Mouse (Mus musculus): ENCODE results near the gene Sgpl1. TPM values are rescaled to one million over a fixed set of nuclear protein-coding genes. Genes with fewer than 3 reads are reported as not detected.

The Sgpl1 gene
- 95.2 and 111 TPM in 2 replicates for polyA plus RNA-seq (2015; fragmentation: Nextera tagmentation; extraction: Ambion mirVana)

DNA sequence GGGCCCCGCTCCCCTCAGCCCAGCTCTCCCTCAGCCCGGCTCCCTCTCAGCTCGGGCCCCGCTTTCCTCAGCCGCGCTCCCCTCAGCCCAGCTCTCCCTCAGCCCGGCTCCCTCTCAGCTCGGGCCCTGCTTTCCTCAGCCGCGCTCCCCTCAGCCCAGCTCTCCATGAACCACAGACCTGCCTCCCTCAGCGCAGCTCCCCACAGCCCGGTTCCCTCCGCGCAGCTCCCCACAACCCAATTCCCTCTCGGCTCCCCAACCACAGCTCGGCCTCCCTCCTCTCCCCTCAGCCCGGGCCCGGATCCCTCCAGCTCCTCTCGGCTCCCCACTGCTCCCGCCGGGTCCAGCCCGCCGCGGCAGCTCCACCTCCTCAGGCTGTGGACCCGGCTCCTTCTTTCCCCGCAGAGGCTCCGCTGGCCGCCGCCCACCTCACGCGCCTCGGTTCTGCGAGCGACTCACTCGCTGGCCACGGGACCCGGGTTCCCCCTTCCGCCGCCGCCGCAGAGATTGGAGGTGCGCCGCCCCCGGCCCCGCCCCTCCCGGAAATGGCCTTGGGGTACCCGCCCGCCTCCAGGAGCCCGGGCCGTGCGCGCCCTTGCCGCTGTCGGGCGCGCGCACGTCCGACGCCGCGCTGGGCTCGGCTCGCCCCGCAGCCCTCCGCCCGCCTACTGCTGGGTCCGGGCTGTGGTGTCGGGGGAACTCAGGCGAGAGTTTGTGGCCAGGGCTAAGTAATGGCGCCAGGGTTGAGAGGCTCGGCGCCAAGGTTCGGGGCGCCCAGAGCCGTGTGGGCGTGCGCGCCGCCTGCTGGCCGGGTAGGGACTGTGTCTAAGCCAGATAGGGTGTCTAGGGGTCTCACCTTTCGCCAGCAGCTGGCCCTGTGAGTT, at the start of gene Sgpl1:
Gene Sgpl1, minus strand, starts transcription at position 547 of the 884 bp plus-strand sequence.
- peak; percentile 93 for DNase-seq (ENCODE audit: low spot score)

DNA sequence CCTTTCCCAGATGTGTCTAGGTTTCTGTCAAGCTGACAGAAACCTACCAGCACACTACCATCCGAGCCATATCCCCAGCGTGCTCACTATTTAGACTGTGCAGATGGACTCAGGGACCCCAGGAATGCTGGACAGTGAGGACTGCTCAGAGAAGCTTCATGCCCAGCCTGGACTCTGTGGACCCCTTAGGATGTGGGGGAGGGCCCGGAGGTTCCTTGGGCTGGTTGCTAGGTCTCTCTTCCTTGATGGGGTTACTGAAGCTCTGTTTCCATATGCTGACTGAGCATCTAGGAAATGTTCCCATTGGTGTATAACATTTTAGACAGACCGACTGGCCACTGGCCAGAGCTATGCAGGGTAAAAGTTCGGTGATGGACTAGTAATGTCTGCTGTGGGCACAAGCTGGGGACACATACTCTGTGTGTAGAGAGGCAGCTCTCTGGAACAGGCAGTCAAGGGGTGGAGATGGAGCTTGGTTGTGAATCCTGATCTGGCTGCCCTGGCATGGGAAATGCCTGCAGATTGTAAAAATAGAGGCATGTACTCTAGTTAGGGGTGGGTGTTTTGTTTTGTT, 48.3 kb upstream of the Sgpl1 start:
- DNase-seq (ENCODE audit: low spot score): no peak

- DNase-seq (ENCODE audit: low spot score): no peak
Observed at GRCm38 (mm10) chr10:61195216-61195615, 47.7 kb upstream of the Sgpl1 start.

DNA sequence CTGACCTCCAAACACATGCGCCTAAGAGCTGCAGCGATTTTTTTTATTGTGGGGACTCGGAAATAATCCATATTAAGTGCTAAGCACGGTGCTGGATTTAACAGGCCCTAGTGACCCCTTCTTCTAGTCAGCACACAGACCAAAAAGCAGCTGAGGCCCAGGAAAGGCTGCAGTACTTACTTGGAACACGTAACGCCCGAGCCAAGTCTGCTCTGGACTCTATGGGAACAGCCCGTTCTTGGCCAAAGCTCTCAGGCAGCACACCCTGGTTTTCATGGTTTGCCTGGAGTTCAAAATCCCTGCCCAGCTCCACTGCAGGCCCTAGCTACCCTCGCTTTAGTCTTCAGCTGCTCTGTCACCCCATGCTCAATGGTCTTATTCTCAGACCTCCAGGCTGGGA, 47.1 kb upstream of the Sgpl1 start:
- DNase-seq (ENCODE audit: low spot score): no peak

DNA sequence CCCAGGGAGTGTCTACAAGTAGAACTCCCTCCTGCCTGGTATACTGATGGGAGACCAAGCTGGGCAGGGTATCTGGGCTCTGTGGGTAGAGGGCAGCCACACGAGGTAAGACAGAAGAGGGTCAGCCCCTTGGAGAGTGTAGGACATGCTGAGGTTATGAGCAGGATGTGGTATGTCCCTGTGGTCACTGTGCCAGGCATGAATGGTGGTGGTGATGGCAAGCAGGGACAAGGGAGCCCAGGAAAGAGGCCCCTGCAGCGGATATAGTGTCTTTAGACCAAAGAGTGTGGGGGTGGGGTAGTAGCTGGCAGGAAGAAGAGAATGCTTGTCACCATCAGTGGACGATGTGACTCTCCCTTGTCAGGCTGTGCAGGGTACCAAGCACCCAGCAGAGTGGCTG, 40.5 kb upstream of the Sgpl1 start:
- no peak for DNase-seq (ENCODE audit: low spot score)

DNA sequence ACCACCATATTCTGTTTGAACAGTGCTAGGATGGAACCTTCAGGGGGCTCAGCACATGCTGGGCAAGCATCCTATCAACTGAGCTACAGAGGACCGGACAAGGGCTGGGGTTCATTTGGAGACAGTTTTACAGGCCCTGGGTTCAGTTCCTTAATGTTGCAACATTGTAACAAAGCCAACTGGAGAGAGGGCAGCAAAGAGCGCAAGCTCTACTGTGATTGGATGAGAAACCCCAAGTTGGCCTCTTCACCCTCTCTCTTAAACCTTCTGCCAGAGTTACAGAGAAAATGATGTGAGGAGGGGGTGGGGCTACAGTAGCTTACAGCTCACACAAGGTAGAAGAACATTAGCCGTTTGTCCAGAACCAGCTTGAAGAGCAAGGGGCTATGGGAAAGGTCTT, 39.5 kb upstream of the Sgpl1 start:
- no peak for DNase-seq (ENCODE audit: low spot score)

DNA sequence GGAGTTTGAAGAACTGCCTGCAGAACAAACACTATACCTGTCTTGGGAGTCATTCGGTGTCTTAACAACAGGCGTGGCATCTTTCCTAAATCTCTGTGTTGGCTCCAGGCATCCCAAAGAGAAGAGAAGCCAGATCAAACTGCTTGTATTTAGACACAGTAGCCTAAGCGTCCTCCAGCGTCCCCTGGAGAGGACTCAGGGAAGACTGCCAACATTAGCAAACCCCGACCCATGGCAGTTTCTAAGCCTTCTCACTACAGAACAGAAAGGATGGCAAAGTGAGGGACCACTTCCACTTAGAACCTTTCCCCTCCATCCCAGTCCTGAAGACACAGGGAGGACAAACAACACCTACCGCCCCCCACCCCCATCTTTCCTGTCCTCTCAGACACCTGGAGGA, 32.4 kb upstream of the Sgpl1 start:
- DNase-seq (ENCODE audit: low spot score): no peak

- DNase-seq (ENCODE audit: low spot score): no peak
Observed at GRCm38 (mm10) chr10:61178687-61179086, 31.2 kb upstream of the Sgpl1 start.

DNA sequence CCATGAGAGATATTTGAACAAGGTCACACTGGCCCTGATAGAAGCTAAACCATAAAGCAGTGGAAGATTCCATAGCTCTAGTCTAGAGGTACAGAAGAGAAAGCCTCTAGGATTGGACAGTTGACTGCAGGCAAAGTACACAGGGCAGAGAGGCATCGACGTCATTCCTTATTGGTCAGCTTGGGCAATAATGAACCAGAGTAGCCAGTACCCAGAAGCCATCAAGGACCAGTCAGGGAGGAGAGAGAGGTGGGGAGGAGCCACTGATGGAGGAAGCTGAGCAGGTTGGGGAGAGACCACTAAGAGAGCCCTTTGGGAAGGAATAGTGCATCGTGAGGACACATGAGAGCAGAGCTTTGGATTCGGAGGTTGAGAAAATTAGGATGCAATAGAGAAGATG, 30.2 kb upstream of the Sgpl1 start:
- no peak for DNase-seq (ENCODE audit: low spot score)

- DNase-seq (ENCODE audit: low spot score): no peak
Observed at GRCm38 (mm10) chr10:61176221-61176790, 28.8 kb upstream of the Sgpl1 start.

GRCm38 (mm10) chr10:61175442-61176204, 28.1 kb upstream of the Sgpl1 start:
- DNase-seq (ENCODE audit: low spot score): peak; percentile 37

DNA sequence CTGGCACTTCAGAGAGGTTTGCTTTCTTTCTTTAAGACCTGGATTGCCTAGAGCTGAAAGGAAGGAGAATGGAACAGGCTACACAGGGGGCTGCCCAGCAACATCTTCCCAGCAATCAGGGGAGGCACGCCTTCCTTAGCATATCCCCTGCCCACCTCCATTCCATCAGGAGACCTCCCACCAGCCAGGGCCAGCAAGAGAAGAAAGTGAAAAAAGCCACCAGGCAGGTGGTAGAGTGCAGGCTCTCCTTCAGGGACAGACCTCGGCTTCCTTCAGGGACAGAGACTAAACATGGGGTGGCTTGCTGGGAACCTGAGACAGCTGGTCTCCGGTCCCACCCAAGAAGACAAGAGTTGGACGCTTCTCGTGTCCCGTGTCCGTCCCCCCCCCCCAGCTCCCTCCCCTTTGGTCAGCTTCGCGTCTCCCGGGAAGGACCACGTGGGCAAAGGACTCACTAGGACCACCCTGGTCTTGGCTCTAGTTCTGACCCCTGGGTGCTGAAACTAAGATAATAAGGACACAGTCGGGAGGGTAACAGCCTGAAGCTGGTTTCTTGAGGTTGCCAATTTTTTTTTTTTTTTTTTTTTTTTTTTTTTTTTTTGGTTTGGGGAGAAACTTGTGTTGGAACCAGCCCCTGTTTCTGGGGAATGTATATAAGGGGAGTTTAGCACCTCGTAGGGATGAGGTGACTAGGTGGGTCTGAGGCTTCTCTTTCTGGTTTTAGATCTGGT, 27.4 kb upstream of the Sgpl1 start:
- no peak for DNase-seq (ENCODE audit: low spot score)

DNA sequence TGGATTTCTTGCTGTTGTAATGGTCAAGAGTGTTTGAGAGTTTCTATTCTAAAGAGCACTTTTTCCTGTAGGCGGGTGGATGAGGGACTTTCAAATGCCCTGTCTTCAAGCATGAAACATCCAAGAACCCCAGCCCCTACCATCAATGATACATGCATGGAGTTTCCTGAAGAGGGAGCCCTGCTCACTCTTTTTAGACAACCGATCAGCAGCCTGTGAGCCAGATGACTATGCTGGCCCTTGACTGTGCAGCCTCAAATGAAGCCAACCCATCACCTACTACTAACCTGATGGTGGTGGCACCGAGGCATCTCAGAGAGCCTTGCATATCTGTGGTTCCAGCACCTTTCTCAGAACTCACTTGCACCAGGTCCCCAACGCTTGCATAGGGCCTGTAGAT, 25.0 kb upstream of the Sgpl1 start:
- DNase-seq (ENCODE audit: low spot score): no peak

DNA sequence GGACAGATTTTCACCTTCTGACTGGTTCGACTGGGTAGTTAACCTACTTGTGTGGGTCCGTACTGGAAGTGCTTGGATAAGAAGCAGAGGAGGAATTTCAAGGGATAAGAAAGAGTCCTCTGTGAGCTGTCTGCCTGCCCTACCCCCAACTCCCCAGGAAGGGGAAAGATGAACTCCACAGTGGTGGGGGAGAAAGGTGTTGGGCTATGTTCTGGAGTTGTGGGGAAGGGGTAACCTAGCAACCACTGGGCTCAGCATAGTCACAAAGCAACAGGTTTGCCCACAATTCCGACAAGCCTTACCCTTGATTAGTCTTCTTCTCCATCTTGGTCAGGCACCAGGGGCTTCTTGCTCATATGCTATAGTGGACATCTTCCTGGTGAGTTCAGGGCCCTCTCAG, 24.2 kb upstream of the Sgpl1 start, which contains the start of gene Tbata:
Gene Tbata, plus strand, starts transcription at position 301 of the 400 bp plus-strand sequence.
- DNase-seq (ENCODE audit: low spot score): no peak

- no peak for DNase-seq (ENCODE audit: low spot score)
Observed at GRCm38 (mm10) chr10:61168393-61168792, 20.9 kb upstream of the Sgpl1 start.

DNA sequence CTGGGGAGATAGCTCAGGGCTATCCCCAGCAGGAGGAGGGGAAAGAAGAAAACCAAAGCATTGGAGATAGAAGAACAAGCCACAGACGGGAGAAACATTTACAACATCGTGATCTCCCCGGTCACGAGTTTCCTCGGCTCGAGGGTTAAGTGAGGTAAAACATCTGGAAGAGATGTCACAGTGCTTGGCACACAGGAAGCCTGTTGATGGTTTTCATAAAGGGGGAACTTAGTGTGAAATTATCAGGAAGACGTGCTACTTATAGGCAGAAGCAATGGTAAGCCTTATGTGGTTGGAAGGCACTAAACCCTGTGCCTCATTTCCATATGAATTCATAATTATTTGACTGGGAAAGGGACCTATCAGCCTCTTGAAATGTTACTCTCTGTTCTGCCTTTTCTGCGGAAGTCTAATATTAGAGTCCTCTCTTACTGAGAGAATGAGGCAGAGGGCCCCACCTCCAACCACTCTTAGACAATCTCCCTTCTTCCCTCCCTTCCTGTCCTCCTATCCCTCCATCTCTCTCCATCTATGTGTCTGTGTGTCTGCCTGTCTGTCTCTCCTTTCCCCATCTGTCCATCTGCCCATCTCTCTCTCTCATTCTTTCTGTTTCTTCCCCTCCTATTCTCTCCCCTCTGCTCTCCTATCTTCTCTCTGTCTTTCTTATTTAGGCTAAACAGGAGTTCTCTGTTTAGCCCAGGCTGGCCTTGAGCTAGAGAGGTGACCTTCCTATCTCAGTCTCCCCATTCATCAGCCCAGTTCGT, 20.0 kb upstream of the Sgpl1 start:
- no peak for DNase-seq (ENCODE audit: low spot score)

- DNase-seq (ENCODE audit: low spot score): no peak
Observed at GRCm38 (mm10) chr10:61162366-61162765, 14.9 kb upstream of the Sgpl1 start.

GRCm38 (mm10) chr10:61160671-61161070, 13.2 kb upstream of the Sgpl1 start:
- no peak for DNase-seq (ENCODE audit: low spot score)

- no peak for DNase-seq (ENCODE audit: low spot score)
Observed at GRCm38 (mm10) chr10:61160089-61160488, 12.6 kb upstream of the Sgpl1 start.

- no peak for DNase-seq (ENCODE audit: low spot score)
Observed at GRCm38 (mm10) chr10:61158594-61158993, 11.1 kb upstream of the Sgpl1 start.

All from thymus, postnatal 0 days (tissue).